Mouse (Mus musculus) CD4-positive, CD25-positive, alpha-beta regulatory T cell, adult 9 weeks (primary cell): ENCODE measurements around the gene BC025446. TPM values are rescaled to one million over a fixed set of nuclear protein-coding genes. Genes with fewer than 3 reads are reported as not detected.

Experiments
- polyA plus RNA-seq: library from polyadenylated mRNA; unstranded; fragments of 100-300 nt; shearing (Covaris generic); gene quantifications from one replicate; pipeline ENCODE4 v1.2.1, GENCODE M21; 2017

The BC025446 gene
- polyA plus RNA-seq: not detected

DNA sequence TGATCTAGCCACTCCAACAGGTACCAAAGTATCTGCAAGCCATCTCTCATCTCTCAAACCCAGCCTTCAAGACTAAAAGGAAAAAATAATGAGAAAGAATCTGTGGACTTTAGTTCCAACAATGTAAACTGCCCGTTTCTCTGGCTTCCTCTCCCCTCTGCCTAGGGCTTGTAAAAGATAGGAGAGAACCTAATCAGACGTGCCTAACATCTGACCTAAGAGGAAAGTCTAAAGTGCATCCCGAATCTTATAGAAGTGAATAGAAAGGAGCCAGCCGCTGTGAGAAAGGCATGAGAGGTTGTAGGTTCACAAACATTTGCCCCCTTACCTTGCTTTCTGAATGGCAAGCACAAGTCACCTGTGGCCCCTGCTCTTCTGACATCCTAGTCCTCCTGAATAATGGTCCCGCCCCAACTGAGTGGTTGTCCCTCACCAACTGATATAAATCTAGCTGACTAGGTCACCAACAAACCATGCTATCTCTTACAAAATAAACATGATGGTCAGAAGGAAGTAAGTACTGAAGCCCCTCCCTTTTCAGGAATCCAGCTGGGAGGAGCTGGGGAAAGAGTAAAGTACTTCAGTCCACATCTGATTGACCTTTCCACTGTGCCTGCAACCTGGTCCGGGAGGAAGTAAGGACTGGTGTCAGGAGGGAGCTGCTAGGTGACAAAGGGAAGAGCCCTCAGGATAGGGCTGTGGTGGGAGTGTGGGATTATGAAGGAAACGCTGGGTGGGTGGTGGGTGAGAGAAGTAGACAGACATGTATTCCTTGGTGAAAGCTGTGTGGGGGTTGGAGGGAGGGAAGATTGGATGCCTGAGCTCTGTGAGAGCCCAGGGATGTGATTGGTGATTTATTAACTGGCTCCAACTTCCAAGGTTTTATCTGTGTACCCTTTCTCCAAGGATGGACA, at the start of gene BC025446:
BC025446 (plus strand) TSS at position 599 of the 914 bp plus-strand sequence.

DNA sequence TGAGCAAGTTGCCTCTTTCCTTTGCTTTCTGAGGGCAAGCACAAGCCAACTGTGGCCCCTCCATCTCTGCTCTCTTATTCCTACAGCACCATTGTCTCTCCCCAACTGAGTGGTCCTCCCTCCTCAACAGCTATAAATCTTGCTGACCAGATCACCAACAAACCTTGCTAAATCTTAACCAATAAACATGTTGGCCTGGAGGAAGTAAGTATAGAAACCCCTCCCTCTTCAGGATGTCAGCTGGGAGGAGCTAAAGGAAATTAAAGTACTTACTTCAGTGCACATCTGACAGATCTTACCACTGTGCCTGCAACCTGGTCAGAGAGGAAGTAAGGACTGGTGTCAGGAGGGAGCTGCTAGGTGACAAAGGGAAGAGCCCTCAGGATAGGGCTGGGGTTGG, 51.9 kb downstream of the BC025446 start, which contains the start of gene Ly6f:
Ly6f (plus strand) TSS at position 301 of the 400 bp plus-strand sequence.

Other genes starting within 250 kb of the BC025446 start
- 1.1 TPM for gene Ly6i, start 232.9 kb upstream of the BC025446 start, polyA plus RNA-seq
- gene Ly6a, start 218.3 kb upstream of the BC025446 start, polyA plus RNA-seq: 888 TPM
- 478 TPM for gene Ly6c1, start 167.5 kb upstream of the BC025446 start, polyA plus RNA-seq
- 15.3 TPM for gene Ly6c2, start 104.4 kb upstream of the BC025446 start, polyA plus RNA-seq
- not detected for gene Ly6g, start 61.1 kb upstream of the BC025446 start, polyA plus RNA-seq
- not detected for gene Ly6f, start 52.0 kb downstream of the BC025446 start, polyA plus RNA-seq